Mouse (Mus musculus) thymus, adult 2 months (tissue): ENCODE data around the gene Lingo4.

Experiments
- CTCF ChIP-seq: fragments of 200-500 bp; IDR thresholded peaks from 2 replicates; pipeline ENCODE4 v1.5.1; 2012; ENCODE audit warnings: mild to moderate bottlenecking, control low read depth, low read length, moderate library complexity, borderline replicate concordance; ENCODE audit not compliant: control insufficient read depth, poor library complexity, insufficient read depth; ENCODE audit errors: extremely low read depth
- POLR2A ChIP-seq: fragments of 200-500 bp; IDR thresholded peaks from 2 replicates; pipeline ENCODE4 v1.6.1; 2012; ENCODE audit warnings: mild to moderate bottlenecking, low read length, control low read depth, moderate library complexity; ENCODE audit not compliant: control insufficient read depth, poor library complexity, insufficient read depth; ENCODE audit errors: extremely low read depth

GRCm38 (mm10) chr3:94371637-94372036 lies 26.7 kb upstream of the Lingo4 start:
- TF ChIP-seq CTCF (no peak), POLR2A (no peak)
